Mouse (Mus musculus): ENCODE results near the gene Arl15. TPM values are rescaled to one million over a fixed set of nuclear protein-coding genes. Genes with fewer than 3 reads are reported as not detected.

Arl15 gene
- polyA plus RNA-seq, 1 experiment from 2014 or later, result 12.9 TPM

DNA sequence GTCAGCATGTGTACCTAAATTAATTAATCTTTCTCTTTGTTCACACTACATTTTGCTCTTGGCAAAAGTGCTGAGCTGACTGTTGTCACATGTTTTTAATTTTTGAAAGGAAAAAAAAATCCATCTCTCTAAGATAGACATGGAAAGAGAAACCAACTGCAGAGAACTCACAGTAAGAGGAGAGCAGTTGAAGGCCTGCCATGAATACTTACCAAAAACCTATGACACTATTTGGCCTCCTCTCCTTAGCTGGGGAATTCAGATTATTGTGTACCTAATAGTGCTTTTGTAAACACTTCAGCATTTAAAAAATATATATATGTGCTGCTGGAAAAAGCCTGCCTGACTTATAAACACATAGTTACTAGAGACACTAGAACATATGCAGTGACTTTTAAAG is 302.1 kb downstream of the Arl15 start:
- no peaks in the 10 kb centered on the region for H3K36me3 ChIP-seq
- no peaks in the 10 kb centered on the region for H3K27me3 ChIP-seq (ENCODE audit: low read depth, poor library complexity, severe bottlenecking)
- no peak overlapping the region for H3K4me3 ChIP-seq
- H3K27ac ChIP-seq, result no peak overlapping the region
- H3K4me1 ChIP-seq, result peaks cover 17% of the 10 kb centered on the region
- no peaks in the 10 kb centered on the region for H3K9me3 ChIP-seq (replicated peaks)
- DNase-seq (ENCODE audit: low spot score), result no peak

DNA sequence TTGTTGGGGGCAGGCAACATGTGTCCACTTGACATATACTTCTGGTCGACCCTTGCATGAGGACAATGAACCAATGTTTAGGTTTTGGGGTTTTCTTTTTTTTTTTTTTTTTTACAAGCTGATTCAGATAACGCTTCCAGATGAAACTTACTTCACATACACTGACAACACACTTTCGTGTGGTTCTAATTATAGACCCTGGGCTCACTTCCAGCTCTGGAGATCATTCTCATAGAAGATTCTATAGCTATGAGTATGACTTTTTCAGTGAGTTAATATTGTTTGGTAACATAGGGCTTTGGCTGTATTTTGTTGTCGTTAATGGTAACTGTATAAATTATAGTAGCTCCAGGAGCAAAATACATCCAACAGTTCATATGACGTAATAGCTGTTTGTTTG is 306.9 kb downstream of the Arl15 start:
- WGBS, result 71% methylated on average over 5 of the region's 5 CpGs
- DNase-seq (ENCODE audit: low spot score), result no peak
- no peak overlapping the region for H3K4me3 ChIP-seq

DNA sequence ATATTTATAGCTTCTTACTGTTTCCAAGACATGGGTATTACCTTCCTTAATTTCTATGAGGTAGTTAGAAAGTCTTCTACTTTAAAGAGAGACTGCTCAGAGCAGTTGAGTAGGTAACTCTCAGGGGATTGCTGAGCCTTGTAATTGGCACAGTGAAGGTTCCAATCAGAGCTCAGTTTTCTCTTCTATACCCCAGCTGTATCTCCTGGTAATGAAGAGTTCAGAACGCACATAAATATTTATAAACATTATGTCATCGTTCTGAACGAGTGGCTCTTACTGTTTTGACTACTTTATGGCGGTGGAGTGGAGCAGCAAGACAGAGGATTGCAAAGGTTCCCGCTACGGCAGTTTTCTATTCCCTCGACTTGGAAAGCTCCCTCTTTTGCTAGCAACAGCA is 311.8 kb downstream of the Arl15 start:
- WGBS, result 87% methylated on average over 7 of the region's 7 CpGs
- DNase-seq (ENCODE audit: low spot score), result no peak

More for the DNA sequence above, 306.9 kb downstream of the Arl15 start:
- H3K36me3 ChIP-seq, result no peaks in the 10 kb centered on the region
- H3K27ac ChIP-seq, result no peak overlapping the region
- H3K27me3 ChIP-seq (ENCODE audit: low read depth, poor library complexity, severe bottlenecking), result no peaks in the 10 kb centered on the region
- no peaks in the 10 kb centered on the region for H3K9me3 ChIP-seq (replicated peaks)
- H3K4me1 ChIP-seq, result peaks cover 3% of the 10 kb centered on the region

DNA sequence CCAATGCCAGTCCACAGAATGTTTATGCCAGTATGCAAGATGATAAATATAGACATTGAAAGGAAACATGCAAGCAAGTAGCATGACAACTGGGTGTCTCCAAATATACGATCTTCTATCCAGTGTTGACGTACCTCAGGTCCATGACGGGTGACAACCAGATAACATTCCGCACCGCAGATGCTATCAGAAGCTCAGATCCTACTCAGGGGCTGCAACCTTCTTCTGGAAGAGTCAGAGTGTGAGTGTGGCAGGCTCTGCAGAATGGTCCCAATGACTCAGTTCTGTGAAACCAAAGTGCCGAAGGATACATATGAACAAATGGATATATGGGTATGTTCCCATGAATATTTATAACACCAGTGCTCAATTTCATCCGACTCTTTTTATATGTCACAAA is 313.2 kb downstream of the Arl15 start:
- H3K27ac ChIP-seq, result no peak overlapping the region
- H3K27me3 ChIP-seq (ENCODE audit: low read depth, poor library complexity, severe bottlenecking), result no peaks in the 10 kb centered on the region
- H3K36me3 ChIP-seq, result no peaks in the 10 kb centered on the region
- no peak for DNase-seq (ENCODE audit: low spot score)
- 94% methylated on average over 7 of the region's 7 CpGs for WGBS
- H3K4me1 ChIP-seq, result peaks cover 14% of the 10 kb centered on the region
- H3K4me3 ChIP-seq, result no peak overlapping the region
- no peaks in the 10 kb centered on the region for H3K9me3 ChIP-seq (replicated peaks)

More for the DNA sequence above, 311.8 kb downstream of the Arl15 start:
- Histone ChIP-seq H3K27me3 (ENCODE audit: low read depth, poor library complexity, severe bottlenecking) (no peaks in the 10 kb centered on the region), H3K9me3 (replicated peaks) (no peaks in the 10 kb centered on the region), H3K27ac (no peak overlapping the region), H3K4me1 (peaks cover 17% of the 10 kb centered on the region), H3K36me3 (no peaks in the 10 kb centered on the region), H3K4me3 (no peak overlapping the region)

DNA sequence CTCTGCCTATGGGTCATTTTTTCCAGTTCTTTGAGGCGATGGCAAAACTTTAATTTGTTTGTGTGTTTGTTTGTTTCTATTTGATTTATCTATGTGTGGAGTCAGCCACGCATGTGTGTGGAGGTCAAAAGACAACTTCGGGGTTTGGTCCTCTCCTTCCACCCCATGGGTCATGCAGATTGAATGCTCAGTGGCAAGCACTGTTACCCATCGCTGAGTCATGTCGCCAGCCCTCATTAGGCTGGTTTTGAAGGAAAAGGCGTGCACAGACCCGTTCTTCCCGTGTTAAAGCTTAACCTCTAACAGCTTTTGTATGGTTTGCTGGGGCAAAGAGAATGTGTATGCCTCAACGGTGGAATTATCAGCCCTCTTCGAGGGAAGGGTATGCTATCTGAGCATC is 315.1 kb downstream of the Arl15 start:
- no peaks in the 10 kb centered on the region for H3K36me3 ChIP-seq
- H3K27ac ChIP-seq, result no peak overlapping the region
- H3K9me3 ChIP-seq (replicated peaks), result no peaks in the 10 kb centered on the region
- WGBS, result 85% methylated on average over 10 of the region's 10 CpGs
- peaks cover 14% of the 10 kb centered on the region for H3K4me1 ChIP-seq
- H3K27me3 ChIP-seq (ENCODE audit: low read depth, poor library complexity, severe bottlenecking), result no peaks in the 10 kb centered on the region
- H3K4me3 ChIP-seq, result no peak overlapping the region
- DNase-seq (ENCODE audit: low spot score), result no peak

DNA sequence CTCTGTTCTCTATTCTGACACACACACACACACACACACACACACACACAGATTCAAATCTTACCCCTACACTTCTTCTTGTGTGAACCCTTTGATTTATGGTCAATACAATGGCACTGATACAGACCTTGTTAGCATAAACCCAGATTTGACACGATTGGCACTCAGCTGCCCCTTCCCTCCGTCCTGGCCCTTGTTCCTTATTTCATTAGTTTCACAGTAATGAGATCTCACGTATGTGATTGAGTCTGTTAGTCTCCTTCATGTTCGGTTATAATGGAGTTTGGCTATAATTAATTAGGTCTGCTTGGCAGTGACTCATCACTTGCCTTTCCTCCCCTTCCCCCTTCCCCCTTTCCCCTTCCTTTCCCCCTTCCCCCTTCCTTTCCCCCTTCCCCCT is 315.5 kb downstream of the Arl15 start:
- Histone ChIP-seq H3K4me1 (peaks cover 14% of the 10 kb centered on the region), H3K36me3 (no peaks in the 10 kb centered on the region), H3K4me3 (no peak overlapping the region), H3K27ac (no peak overlapping the region), H3K27me3 (ENCODE audit: low read depth, poor library complexity, severe bottlenecking) (no peaks in the 10 kb centered on the region), H3K9me3 (replicated peaks) (no peaks in the 10 kb centered on the region)
- 56% methylated on average over 4 of the region's 4 CpGs for WGBS
- no peak for DNase-seq (ENCODE audit: low spot score)

- no peaks in the 10 kb centered on the region for H3K9me3 ChIP-seq (replicated peaks)
- H3K27ac ChIP-seq, result no peak overlapping the region
- no peak for DNase-seq (ENCODE audit: low spot score)
- no peaks in the 10 kb centered on the region for H3K36me3 ChIP-seq
- no peak overlapping the region for H3K4me3 ChIP-seq
- H3K27me3 ChIP-seq (ENCODE audit: low read depth, poor library complexity, severe bottlenecking), result no peaks in the 10 kb centered on the region
- 80% methylated on average over 2 of the region's 2 CpGs for WGBS
- H3K4me1 ChIP-seq, result peaks cover 14% of the 10 kb centered on the region
These were observed 319.2 kb downstream of the Arl15 start for GRCm38 (mm10) chr13:114113516-114113915.

GRCm38 (mm10) chr13:114114586-114114985 is 320.3 kb downstream of the Arl15 start:
- Histone ChIP-seq H3K4me1 (peaks cover 11% of the 10 kb centered on the region), H3K4me3 (no peak overlapping the region), H3K27ac (no peak overlapping the region), H3K9me3 (replicated peaks) (no peaks in the 10 kb centered on the region), H3K27me3 (ENCODE audit: low read depth, poor library complexity, severe bottlenecking) (no peaks in the 10 kb centered on the region), H3K36me3 (no peaks in the 10 kb centered on the region)
- DNase-seq (ENCODE audit: low spot score), result no peak
- WGBS, result 93% methylated on average over 12 of the region's 12 CpGs

- DNase-seq (ENCODE audit: low spot score), result no peak
- H3K9me3 ChIP-seq (replicated peaks), result no peaks in the 10 kb centered on the region
- no peaks in the 10 kb centered on the region for H3K36me3 ChIP-seq
- 93% methylated on average over 4 of the region's 4 CpGs for WGBS
- no peak overlapping the region for H3K4me3 ChIP-seq
- H3K27me3 ChIP-seq (ENCODE audit: low read depth, poor library complexity, severe bottlenecking), result no peaks in the 10 kb centered on the region
- no peak overlapping the region for H3K27ac ChIP-seq
- peaks cover 6% of the 10 kb centered on the region for H3K4me1 ChIP-seq
These were observed 320.8 kb downstream of the Arl15 start for GRCm38 (mm10) chr13:114115106-114115505.

DNA sequence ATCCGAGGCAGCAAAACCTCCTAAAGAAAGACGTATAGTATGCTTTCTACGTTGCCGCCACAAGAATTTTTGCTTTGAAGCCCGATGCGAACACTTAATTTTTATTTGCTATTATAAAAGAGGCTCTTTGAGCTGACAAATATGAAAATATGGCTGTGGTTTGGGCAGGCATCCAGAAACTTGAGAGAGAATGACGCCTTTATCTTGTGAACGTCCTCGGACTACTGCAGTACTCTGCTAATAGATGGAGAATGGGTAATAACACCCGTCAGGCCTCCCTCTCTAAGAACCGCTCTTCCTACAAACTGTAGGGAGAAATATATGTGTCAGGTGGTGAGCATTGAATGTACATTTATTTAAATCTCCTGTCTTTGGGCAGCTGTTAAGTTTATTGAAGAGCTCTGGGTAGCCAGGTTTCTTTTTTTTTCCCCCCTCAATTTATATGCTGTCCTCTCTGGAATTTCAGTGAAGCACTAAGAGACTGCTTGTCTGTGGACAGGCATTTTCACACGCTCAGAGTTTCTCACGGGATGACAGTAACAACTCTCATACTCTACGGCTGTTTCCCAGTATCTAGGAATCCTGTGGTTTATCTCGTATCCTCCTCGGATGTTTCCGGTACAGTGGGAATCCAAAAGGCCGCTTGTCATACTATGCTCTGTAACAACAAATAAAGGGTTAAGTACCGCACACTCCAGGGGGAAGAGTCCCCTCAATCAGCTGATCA is 324.0 kb downstream of the Arl15 start:
- 92% methylated on average over 19 of the region's 19 CpGs for WGBS
- Histone ChIP-seq H3K4me1 (no peaks in the 10 kb centered on the region), H3K27me3 (ENCODE audit: low read depth, poor library complexity, severe bottlenecking) (no peaks in the 10 kb centered on the region), H3K4me3 (no peak overlapping the region), H3K9me3 (replicated peaks) (no peaks in the 10 kb centered on the region), H3K27ac (no peak overlapping the region), H3K36me3 (no peaks in the 10 kb centered on the region)
- no peak for DNase-seq (ENCODE audit: low spot score)

DNA sequence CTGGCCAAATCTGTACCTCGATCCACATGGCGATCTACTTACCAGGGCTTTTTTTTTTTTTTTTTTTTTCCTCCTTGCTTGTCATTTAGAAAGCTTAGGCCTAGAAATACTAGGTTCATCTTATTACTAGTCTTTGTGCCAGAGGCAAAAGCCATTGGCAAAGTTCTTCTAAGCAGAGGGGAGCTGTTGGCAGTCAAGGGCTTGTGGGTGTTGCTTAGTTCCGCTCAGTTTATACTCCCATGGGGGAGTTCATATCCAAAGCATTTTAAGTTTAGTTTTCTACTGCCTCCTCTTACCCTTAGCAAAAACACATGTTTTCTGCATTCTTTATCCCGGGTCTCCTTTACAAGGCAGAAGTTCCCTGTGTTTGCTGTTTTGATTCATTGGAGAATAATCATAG is 325.5 kb downstream of the Arl15 start:
- no peak for DNase-seq (ENCODE audit: low spot score)
- H3K9me3 ChIP-seq (replicated peaks), result no peaks in the 10 kb centered on the region
- no peak overlapping the region for H3K27ac ChIP-seq
- 97% methylated on average over 4 of the region's 4 CpGs for WGBS
- no peaks in the 10 kb centered on the region for H3K36me3 ChIP-seq
- H3K27me3 ChIP-seq (ENCODE audit: low read depth, poor library complexity, severe bottlenecking), result no peaks in the 10 kb centered on the region
- H3K4me1 ChIP-seq, result peaks cover 12% of the 10 kb centered on the region
- no peak overlapping the region for H3K4me3 ChIP-seq

- DNase-seq (ENCODE audit: low spot score), result no peak
- Histone ChIP-seq H3K4me1 (peaks cover 19% of the 10 kb centered on the region), H3K9me3 (replicated peaks) (no peaks in the 10 kb centered on the region), H3K27me3 (ENCODE audit: low read depth, poor library complexity, severe bottlenecking) (no peaks in the 10 kb centered on the region), H3K27ac (no peak overlapping the region), H3K36me3 (no peaks in the 10 kb centered on the region), H3K4me3 (no peak overlapping the region)
- WGBS, result 90% methylated on average over 9 of the region's 9 CpGs
These were observed 327.3 kb downstream of the Arl15 start for GRCm38 (mm10) chr13:114121591-114121990.

DNA sequence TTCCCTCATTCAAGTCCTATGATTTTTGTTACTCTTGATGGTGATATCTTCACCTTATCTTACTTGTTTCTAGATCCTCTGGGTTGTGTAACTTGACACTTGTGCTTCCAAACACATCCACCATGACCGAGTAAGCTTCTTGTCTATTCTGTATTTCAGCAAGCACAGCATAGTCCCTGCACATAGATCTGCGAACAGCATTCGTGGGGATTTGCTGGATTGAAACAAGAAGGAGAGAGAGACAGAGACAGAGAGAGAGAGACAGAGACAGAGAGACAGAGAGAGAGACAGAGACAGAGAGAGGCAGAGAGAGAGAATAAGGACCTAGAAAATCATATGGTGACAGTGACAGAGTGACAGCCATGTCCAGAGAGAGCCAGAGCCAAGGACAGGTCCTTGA is 329.1 kb downstream of the Arl15 start:
- Histone ChIP-seq H3K27me3 (ENCODE audit: low read depth, poor library complexity, severe bottlenecking) (no peaks in the 10 kb centered on the region), H3K36me3 (peaks cover 3% of the 10 kb centered on the region; the same call in 1 of the 2 replicates), H3K4me1 (peaks cover 19% of the 10 kb centered on the region), H3K4me3 (no peak overlapping the region), H3K9me3 (replicated peaks) (no peaks in the 10 kb centered on the region), H3K27ac (no peak overlapping the region)
- 80% methylated on average over 3 of the region's 3 CpGs for WGBS
- no peak for DNase-seq (ENCODE audit: low spot score)

DNA sequence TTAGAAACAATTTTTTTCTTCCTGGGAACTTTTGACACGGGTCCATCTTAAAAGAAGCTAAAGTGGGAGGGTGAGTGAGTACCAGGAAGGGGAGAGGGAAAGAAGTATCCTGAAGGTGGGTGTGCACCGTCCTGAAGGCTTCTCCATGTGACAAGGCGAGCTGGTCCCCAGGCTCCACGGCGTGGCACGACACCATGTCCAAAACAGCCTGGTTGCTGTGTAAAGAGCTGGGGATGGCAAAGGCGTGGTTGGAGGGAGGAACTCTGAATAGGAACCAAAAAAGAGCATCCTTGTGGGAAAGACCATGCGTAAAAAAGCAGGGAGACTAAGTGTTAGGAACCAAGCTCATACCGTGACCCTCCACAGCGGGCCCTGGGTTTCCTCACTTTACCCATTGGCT is 330.1 kb downstream of the Arl15 start:
- Histone ChIP-seq H3K36me3 (peaks cover 3% of the 10 kb centered on the region; the same call in 1 of the 2 replicates), H3K4me3 (no peak overlapping the region), H3K27me3 (ENCODE audit: low read depth, poor library complexity, severe bottlenecking) (no peaks in the 10 kb centered on the region), H3K27ac (no peak overlapping the region), H3K9me3 (replicated peaks) (no peaks in the 10 kb centered on the region), H3K4me1 (peaks cover 19% of the 10 kb centered on the region)
- 82% methylated on average over 10 of the region's 10 CpGs for WGBS
- DNase-seq (ENCODE audit: low spot score), result no peak
